In the genomic region with DNA sequence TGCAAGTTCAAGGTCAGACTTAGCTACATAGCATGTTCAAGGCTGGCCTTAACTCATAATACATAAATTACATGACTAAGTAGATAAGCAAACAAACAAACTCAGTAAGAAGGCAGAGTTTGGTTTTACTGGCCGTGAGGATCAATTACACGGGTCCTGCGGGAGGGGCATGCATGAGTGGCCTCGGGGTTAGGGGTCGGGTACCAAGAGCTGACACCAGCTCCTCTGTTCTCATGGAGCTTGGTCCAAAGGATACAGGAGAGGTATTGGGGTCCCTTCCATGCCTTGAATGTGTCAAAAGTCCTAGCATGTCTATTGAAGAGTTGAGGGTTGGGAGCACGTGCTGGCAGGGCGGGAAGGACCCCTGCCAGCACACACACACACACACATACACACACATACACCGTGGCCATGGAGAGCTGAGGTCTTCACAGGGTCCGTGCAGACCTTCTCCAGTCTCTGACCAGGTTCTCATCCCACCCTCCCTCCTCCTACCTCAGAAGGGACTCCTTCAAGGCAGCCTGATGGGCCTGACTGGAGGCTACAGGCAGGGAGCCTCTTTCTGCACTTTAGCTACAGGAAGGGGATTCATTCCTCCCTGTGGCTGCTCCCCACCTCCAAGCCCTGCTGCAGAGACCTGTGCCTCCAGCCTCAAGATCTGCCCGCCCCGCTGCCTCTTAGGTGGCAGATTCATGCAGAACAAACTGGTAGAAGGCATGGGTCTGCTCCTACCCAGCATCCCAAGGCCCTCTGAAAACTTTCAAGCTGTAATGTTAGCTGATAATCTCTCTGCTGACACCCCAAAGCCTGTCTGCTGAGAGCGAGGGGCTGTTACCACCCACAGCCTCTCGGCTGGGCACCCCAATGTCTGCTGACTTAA, we compare ENCODE assay signal across 12 mouse cellular contexts.
DNase-seq lines count a peak whose midpoint lies in the region; ATAC-seq and TF ChIP-seq lines count a peak whose summit lies in the region.
"Had no signal": no experiment of that assay in that cellular context is flagged by ENCODE, and none has a peak within 500 bp of the region (broad histone marks: within the 10 kb centered on the region; RNA-seq: fewer than 3 reads in every experiment).

No protein-coding gene starts in this region.

- no peak for TF ChIP-seq CTCF in layer of hippocampus, adult 2 months (conservative IDR thresholded peaks at IDR 0.05)

- ATAC-seq in frontal cortex, adult (ENCODE audit: low TSS enrichment): no peak
- ATAC-seq in intestine, embryonic 15.5 days: no peak

- H3K36me3 ChIP-seq in intestine, embryonic 15.5 days: no peaks in the 10 kb centered on the region
- H3K36me3 ChIP-seq: hindbrain, embryonic 15.5 days had no signal

- no peak overlapping the region for H3K9ac ChIP-seq in intestine, embryonic 15.5 days
- H3K9ac ChIP-seq: hindbrain, embryonic 15.5 days had no signal

- peaks cover 11% of the 10 kb centered on the region for H3K4me1 ChIP-seq in intestine, embryonic 15.5 days (replicated peaks)

- no peak overlapping the region for H3K27ac ChIP-seq in layer of hippocampus, adult 2 months
- H3K27ac ChIP-seq in intestine, embryonic 15.5 days: no peak overlapping the region
- H3K27ac ChIP-seq: hindbrain, embryonic 15.5 days had no signal

- DNase-seq in frontal cortex, postnatal 10 days (ENCODE audit: low spot score in 2 of 2): peak; percentile 3 to 4
- DNase-seq in layer of hippocampus, postnatal 25 days (ENCODE audit: extremely low spot score in 1 of 2, low spot score in 1 of 2): peak; percentile 1 to 6
- no peak for DNase-seq in layer of hippocampus, adult 2 months (ENCODE audit: low spot score in 2 of 2)
- DNase-seq in adrenal gland, adult 2 months: peak; percentile 68
- peak; percentile 25 to 26 for DNase-seq in kidney, adult 8-10 months
- DNase-seq in cerebellum, postnatal 25 days: no peak
- DNase-seq: layer of hippocampus, postnatal 36 days had no signal

- 68% methylated on average over 13 of the region's 13 CpGs for WGBS in intestine, embryonic 15.5 days

- no peaks in the 10 kb centered on the region for H3K27me3 ChIP-seq in intestine, embryonic 15.5 days (replicated peaks)
- H3K27me3 ChIP-seq: hindbrain, embryonic 15.5 days had no signal

- H3K4me3 ChIP-seq in layer of hippocampus, adult 2 months: no peak overlapping the region
- no peak overlapping the region for H3K4me3 ChIP-seq in intestine, embryonic 15.5 days (replicated peaks)
- H3K4me3 ChIP-seq: erythroblast, embryonic 14.5 days; hindbrain, embryonic 15.5 days had no signal

- no peaks in the 10 kb centered on the region for H3K9me3 ChIP-seq in intestine, embryonic 15.5 days
- H3K9me3 ChIP-seq: hindbrain, embryonic 15.5 days had no signal

- no peak overlapping the region for H3K4me2 ChIP-seq in intestine, embryonic 15.5 days (replicated peaks)
- H3K4me2 ChIP-seq: hindbrain, embryonic 15.5 days; liver, embryonic 11.5 days had no signal

Comparison
In these comparisons a context has a peak if more than half of its experiments do, and no peak if none do; other contexts are left out.
1. DNase-seq: peak in frontal cortex, postnatal 10 days (2 of 2), layer of hippocampus, postnatal 25 days (2 of 2), adrenal gland, adult 2 months (single experiment) and kidney, adult 8-10 months (2 of 2); none in layer of hippocampus, adult 2 months (0 of 2) and cerebellum, postnatal 25 days (0 of 2).